Mouse (Mus musculus): ENCODE measurements at regions not wholly inside any gene's neighbourhood (a gene's known extent, or its start where the extent isn't known, plus 50 kb on each side); places are given as distances from the start of the nearest gene placed in this dataset.

DNA sequence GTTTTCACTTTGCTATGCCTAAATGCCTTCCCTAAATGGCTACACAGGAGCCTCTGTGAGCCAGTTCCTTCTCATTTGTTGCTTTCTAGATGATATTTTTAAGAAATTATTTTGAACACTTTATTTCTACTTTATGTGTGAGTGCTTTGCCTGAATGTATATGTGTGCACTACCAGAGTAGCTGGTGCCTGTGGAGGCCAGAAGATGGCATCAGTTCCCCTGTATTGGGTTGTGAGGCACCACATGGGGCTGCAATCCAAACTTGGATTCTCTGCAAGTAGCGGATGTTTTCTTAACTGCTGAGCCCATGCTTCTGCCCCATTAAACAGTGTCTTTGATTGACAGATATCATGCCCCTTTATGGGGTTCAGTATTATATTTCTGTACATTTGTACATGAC, 103.7 kb downstream of the Lyplal1 start:
- no peak for DNase-seq (ENCODE audit: extremely low spot score in 1 of 2, low spot score in 1 of 2)

DNA sequence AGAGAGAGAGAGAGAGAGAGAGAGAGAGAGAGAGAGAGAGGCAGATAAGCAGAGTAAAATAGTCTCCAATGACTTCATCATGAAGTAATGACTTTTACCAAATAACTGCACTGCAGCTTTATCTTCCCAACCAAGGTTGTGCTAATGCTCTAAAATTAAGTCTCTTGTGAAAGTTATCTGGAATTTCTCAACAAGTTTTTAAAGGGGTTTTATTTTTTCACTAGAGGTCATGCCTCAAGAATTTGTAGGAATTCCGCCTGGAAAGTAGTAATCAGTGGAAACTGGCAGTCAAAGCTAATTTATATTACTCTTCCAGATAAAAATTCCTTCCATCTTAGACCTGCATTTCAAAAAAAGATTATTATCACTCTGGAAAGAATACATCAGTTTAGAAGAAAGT, 102.9 kb downstream of the Lyplal1 start:
- DNase-seq (ENCODE audit: extremely low spot score in 1 of 2, low spot score in 1 of 2) = no peak

DNA sequence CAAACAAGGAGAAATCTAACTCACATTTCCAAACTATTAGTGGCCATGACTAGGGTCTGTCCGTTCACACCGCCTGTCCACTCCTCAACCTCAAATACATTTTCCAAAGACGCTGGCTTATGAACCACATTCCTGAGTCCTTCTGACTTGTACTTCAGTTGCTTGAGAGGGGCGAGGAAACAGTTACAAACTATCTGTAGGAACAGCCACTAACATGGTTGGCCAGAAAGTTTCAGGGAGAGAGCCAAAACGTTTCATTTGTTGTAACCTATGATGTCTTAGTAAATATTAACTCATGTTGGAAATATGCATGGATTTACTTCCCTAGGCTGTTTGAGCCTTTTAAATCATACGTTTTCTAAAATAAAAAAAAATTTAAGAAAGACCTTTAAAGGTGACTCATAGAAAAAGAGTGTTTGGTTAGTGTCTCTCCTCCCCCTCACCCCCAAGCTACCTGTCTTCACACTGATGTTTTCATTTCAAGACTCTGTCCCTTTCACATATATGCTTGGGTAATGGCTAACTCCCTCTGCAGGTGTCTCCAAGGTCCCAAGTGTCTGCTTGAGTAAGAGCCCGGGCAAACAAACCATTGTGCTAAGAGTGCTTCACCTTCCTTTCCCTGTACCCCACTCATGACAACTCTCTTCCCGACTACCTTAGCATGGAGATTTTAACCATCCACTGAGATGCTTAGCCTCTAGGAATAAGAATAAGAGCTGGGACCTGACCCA, 101.1 kb downstream of the Lyplal1 start:
- DNase-seq (ENCODE audit: extremely low spot score in 1 of 2, low spot score in 1 of 2) = no peak

DNA sequence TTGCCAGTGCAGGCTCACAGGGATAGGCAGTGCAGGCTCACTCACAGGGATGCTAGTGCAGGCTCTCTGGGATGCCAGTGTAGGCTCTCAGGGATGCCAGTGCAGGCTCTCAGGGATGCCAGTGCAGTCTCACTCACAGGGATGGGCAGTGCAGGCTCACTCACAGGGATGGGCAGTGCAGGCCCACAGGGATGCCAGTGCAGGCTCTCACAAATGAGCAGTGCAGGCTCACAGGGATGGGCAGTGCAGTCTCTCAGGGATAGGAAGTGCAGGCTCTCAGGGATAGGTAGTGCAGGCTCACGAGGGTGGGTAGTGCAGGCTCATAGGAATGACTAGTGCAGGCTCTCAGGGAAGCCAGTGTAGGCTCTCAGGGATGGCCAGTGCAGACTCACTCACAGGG, 99.6 kb downstream of the Lyplal1 start:
- DNase-seq (ENCODE audit: extremely low spot score in 1 of 2, low spot score in 1 of 2) = no peak

DNA sequence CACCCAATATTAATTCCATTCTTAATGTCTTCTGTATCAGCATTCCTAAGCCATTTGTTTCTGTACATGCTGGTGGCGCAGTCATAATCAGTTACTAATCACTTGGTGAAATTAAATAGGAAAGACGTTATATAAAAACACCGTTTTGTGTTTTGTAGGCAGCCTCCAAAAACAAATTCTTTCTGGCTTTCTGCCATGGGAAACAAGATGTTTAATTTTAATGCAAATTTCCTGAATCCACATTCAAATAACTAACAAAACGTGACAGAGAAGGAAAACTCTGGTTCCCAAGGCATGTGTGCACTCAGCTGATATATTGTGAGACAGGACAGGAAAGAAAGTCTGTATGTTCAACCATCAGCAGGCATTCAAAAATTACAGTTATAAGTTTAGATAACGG, 97.6 kb downstream of the Lyplal1 start:
- DNase-seq (ENCODE audit: extremely low spot score in 1 of 2, low spot score in 1 of 2) = no peak

DNA sequence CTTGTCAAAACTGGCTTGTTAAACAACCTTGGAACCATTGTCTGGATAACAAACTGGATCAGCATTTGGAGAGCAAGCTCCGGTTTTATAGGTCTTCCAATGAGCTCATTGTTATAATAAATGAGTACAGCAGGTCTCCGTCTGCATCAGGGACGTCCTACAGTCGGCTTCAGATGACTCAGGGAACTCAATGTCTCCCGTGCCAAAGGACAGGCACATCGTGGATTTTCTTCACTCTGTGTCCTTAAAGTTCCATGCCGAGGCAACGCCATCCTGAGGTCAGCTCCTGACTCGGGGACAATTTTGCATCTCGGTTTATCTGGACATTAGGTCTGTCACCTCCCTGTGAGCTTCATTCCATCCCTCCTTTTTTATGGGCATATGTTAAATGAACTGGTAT, 85.2 kb downstream of the Lyplal1 start:
- DNase-seq (ENCODE audit: extremely low spot score in 1 of 2, low spot score in 1 of 2) = no peak

DNA sequence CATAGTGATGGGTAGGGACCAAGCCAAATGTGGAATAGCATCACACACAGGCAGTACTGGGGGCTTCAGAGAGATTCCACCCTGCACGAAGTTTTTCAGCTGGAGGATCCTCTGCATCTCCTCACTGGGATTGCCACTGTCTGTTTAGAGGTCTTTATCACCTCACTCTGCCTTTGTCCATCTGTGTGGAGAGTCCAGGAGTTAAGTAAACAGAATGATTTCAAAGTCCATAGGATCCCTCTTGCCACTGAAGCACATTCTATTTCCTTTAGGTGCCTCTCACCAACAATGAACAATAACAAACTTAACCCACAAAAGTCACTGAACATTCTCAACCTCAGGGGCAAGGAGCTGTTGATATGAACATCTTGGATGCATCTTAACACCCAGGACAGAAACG, 82.7 kb downstream of the Lyplal1 start:
- DNase-seq (ENCODE audit: extremely low spot score in 1 of 2, low spot score in 1 of 2) = no peak

All from layer of hippocampus, postnatal 25 days (tissue).